Mouse (Mus musculus) adipocyte (in vitro differentiated cells): ENCODE measurements around the gene Card11.
A peak's percentile ranks its signal among the peaks of the same experiment; 100 is the strongest.

Experiments
- DNase-seq: peaks from one replicate; pipeline ENCODE4 v3.0.0-alpha.2; 2016; ENCODE audit warnings: low spot score

The Card11 gene

DNA sequence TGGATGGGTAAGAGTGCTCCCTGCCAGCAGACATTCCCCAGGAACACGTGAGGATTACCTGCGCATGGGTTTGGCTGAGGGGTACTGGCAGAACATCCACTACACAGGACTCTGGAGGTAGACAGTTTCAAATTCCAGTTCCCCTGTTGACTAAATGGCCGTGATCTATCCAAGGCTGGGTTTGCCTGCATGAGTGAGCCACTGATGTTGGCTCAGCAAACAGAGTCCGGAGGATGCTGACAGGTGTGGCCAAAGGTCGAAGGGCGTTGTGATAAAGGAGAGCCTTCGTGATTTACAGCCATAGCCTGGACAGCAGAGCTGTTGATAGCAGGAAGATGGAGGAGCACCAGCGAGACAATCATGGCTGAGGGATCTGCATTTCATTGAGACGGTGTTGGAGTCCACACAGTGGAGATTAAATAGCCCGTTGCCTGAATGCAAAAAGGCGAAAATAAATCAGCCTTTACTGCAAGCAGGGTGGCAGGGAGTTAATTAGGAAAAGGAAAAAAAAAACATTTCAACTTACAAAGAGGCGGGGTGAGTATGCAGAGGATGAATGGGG, 147.9 kb downstream of the Card11 start:
- DNase-seq: no peak

DNA sequence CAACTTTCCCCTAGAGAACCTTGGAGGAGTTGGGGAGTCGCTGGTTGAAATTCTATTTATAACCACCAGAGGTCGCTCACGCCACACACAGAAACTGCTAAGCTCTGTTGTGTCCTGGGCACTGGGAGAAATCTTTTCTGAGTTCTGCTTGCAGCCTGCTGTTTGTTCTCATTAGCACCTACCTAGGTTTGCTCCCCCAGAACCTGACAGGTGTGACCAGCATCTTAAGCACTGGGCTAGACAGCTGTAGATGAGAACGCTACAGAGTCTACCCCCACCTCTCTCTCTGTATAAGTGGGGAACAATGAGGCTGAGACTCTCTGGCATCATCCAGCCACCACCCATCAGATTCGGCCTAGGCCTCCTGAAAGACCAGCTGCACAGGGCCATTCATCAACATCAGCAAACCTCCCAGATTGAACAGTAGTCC, 153.1 kb downstream of the Card11 start:
- peak; percentile 78 for DNase-seq

DNA sequence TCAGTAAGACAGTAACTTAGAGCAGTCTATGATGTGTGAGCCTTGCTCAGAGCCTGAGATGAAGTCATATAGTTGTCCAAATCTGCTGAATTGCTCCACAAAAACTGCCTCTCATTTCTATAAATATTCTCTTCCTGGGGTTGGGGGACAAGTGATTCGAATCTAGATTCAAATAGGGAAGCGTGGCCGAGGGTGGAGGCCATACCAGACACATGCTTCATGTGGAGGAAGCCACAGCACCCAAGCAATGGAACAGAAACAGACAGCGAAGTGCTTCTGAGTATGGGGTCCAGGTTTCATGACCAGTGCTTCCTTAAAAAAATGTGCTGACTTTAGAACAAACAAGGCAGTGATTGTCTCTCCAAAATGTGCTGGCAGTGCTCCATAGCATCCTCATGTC, 158.4 kb downstream of the Card11 start:
- no peak for DNase-seq

GRCm38 (mm10) chr5:140831064-140831431, 169.3 kb downstream of the Card11 start:
- DNase-seq: no peak

DNA sequence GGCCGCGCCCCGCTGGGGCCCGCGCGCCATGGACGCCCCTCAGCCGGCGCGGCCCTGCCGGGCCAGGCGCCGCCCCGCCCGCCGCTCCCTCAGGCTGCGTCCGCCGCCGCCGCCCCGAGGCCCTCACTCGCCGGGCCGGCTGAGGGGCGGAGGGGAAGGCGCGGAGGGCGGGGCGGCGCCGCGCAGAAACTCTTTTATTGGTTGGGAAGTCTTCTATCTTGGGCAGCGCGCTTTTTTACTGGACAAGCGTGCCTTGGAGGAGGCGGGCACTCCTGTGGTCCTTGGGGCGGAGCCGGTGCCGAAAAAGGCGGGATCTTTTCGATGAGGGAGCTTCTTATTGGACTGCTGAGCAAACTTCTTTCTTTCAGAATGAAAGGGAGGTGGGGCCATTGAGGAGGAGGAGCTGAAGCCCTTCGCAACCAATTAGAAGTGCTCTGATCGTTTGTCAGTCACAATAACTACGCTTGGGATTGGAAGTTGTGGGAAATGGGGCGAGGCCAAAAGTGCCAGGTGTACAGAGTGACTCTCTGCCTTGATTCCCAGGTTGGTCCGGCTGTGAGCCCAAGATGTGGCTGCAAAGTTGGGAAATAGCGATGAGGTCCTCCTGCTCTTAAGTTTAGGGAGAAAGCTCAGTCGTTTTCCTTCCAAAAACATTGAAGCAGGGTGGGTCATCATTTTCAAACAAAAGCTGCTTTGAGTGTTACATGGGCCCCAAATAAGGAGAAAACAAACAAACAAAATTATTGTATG, 169.9 kb downstream of the Card11 start, which contains the start of gene Gna12:
Gna12 (minus strand) TSS at position 118 of the 750 bp plus-strand sequence.
- DNase-seq: peak; percentile 100

GRCm38 (mm10) chr5:140829911-140830294, 170.5 kb downstream of the Card11 start:
- peak; percentile 35 for DNase-seq

DNA sequence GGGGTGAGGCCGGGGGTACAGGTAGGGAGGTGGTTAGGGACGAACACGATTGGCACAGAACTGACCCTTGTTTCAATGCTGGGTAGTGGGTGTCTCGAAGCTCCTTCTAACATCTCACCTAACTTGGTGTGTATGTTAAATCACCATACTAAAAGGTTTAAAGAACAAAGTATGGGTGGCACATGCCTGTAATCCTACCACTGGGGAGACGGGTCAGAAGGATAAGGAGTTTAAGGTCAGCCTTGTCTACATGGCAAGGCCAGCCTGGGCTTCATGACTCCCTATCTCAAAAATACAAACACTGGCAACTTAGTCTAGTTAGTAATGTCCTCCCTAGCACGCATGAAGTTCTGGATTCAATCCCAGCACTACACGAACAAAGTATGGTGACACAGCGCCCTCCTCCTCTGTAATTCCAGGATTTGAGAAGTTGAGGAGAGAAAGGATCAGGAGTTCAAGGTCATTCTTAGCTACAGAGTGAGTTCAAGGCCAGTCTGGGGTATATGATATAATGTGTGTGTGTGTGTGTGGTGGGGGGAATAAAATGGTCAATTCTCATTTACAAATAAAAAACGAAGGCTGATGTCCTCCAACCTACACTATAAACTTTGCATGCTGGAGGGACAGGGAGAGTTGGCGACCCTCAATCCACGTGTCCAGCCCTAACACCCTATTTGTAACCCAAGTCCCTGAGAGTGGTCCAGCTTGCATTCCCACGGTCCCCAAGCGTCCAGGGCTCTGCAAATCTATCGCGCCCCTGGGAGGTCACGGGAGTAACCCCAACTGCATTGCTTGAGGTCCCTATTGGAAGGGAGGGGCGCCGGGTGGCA, 171.1 kb downstream of the Card11 start:
- peak; percentile 79 for DNase-seq

- no peak for DNase-seq
These were observed 172.0 kb downstream of the Card11 start for GRCm38 (mm10) chr5:140828363-140828762.

- DNase-seq: no peak
These were observed 172.5 kb downstream of the Card11 start for GRCm38 (mm10) chr5:140827896-140828295.

GRCm38 (mm10) chr5:140827413-140827812, 173.0 kb downstream of the Card11 start:
- no peak for DNase-seq

GRCm38 (mm10) chr5:140826796-140827195, 173.6 kb downstream of the Card11 start:
- no peak for DNase-seq

- DNase-seq: no peak
These were observed 174.3 kb downstream of the Card11 start for GRCm38 (mm10) chr5:140826118-140826517.

- no peak for DNase-seq
These were observed 176.3 kb downstream of the Card11 start for GRCm38 (mm10) chr5:140824126-140824525.

DNA sequence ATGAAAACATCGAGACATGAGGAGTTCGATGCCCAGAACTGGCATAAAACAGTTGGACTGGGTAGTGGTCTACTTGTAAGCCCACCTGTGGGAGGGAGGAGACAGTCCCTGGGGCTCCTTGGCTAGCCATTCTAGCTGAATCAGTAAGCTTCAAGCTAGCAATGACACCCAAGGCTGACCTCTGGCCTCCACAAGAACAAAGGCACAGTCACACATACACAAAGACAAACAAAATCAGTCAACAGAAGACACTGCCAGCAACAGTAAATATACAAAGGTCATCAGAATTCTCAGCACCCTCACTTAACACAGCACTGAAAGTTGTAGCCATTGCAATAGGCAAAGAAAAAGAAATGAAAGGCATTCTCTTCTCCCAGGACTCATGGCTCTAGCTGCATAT, 177.0 kb downstream of the Card11 start:
- DNase-seq: peak; percentile 62
